Mouse (Mus musculus) liver, embryonic 14.5 days (tissue): ENCODE measurements at regions not wholly inside any gene's neighbourhood (a gene's known extent, or its start where the extent isn't known, plus 50 kb on each side); places are given as distances from the start of the nearest gene placed in this dataset.
A peak's percentile ranks its signal among the peaks of the same experiment; 100 is the strongest.

ENCODE experiments used
- ATAC-seq: fragments of 200-750 bp; cut with Nextera tagmentation; 2 replicates; pipeline ENCODE4 v1.8.0; 2017; ENCODE audit warnings: moderate number of reproducible peaks, mild to moderate bottlenecking, moderate library complexity; ENCODE audit not compliant: insufficient read depth
- DNase-seq, 3 experiments: peaks; one replicate each; pipeline ENCODE4 v3.0.0-alpha.2; 2012 to 2013; ENCODE audit warnings: low read depth in 3 of 3, low spot score in 3 of 3
- H3K27ac ChIP-seq: fragments of 300-500 bp; sonication (generic); 2 replicates; pipeline ENCODE4 v1.5.1; 2014; ENCODE audit warnings: moderate library complexity, mild to moderate bottlenecking, control low read depth, inconsistent platforms
- H3K27me3 ChIP-seq: fragments of 300-500 bp; sonication (generic); 2 replicates; pipeline ENCODE4 v1.6.1; 2014; ENCODE audit warnings: mild to moderate bottlenecking, low read length, moderate library complexity; ENCODE audit not compliant: control insufficient read depth, insufficient read depth
- H3K36me3 ChIP-seq: fragments of 300-500 bp; sonication (generic); replicated peaks from 2 replicates; pipeline ENCODE4 v1.6.1; 2014; ENCODE audit warnings: low read depth; ENCODE audit not compliant: control insufficient read depth, insufficient read depth
- H3K4me1 ChIP-seq, 2 experiments: fragments of 200-500 bp in 1 of 2; fragments of 300-500 bp in 1 of 2; sonication (generic) in 1 of 2; replicated peaks; 2 replicates each; pipeline ENCODE4 v1.6.1; 2012 to 2014; ENCODE audit warnings: antibody characterized with exemption in 1 of 2, inconsistent platforms in 1 of 2, low read length in 1 of 2; ENCODE audit not compliant: control insufficient read depth in 2 of 2, insufficient read depth in 2 of 2
- H3K4me2 ChIP-seq: fragments of 300-500 bp; sonication (generic); 2 replicates; pipeline ENCODE4 v1.6.1; 2014; ENCODE audit warnings: low read depth, mild to moderate bottlenecking, control low read depth, moderate library complexity
- H3K4me3 ChIP-seq, 2 experiments: fragments of 200-500 bp in 1 of 2; fragments of 300-500 bp in 1 of 2; sonication (generic) in 1 of 2; 2 replicates each; pipeline ENCODE4 v1.5.1; 2012 to 2014; ENCODE audit warnings: low read depth in 2 of 2, low read length in 2 of 2, mild to moderate bottlenecking in 2 of 2, control low read depth in 1 of 2, inconsistent platforms in 1 of 2, moderate library complexity in 1 of 2; ENCODE audit not compliant: insufficient read depth in 1 of 2
- H3K9ac ChIP-seq: fragments of 300-500 bp; sonication (generic); replicated peaks from 2 replicates; pipeline ENCODE4 v1.6.1; 2014; ENCODE audit warnings: mild to moderate bottlenecking, control low read depth, moderate library complexity
- H3K9me3 ChIP-seq: fragments of 300-500 bp; sonication (generic); 2 replicates; pipeline ENCODE4 v1.6.1; 2016; ENCODE audit warnings: low read length, mixed read lengths; ENCODE audit not compliant: control insufficient read depth
- CTCF ChIP-seq: IDR thresholded peaks from 2 replicates; pipeline ENCODE4 v1.5.1; 2016; ENCODE audit warnings: antibody characterized with exemption, low read depth, control low read depth
- EP300 ChIP-seq: IDR thresholded peaks from 2 replicates; pipeline ENCODE4 v1.6.1; 2016; ENCODE audit warnings: antibody characterized with exemption, low read depth
- WGBS: fragments of 180-500 bp; shearing (Covaris S2); extraction: QIAGEN DNeasy Blood & Tissue Kit; methylation state at CpG from one replicate; pipeline ENCODE4 v1.1.7; 2014; ENCODE audit not compliant: insufficient replicate concordance; 5-methylcytosine and 5-hydroxymethylcytosine counted together

GRCm38 (mm10) chr9:86232174-86232573 lies 232.6 kb downstream of the Ube2cbp start:
- no peaks in the 10 kb centered on the region for H3K9me3 ChIP-seq
- TF ChIP-seq EP300 (no peak), CTCF (no peak)
- no peak for ATAC-seq

GRCm38 (mm10) chr9:86233775-86234174 lies 231.0 kb downstream of the Ube2cbp start:
- 39% methylated on average over 7 of the region's 7 CpGs for WGBS
- H3K9me3 ChIP-seq = no peaks in the 10 kb centered on the region
- ATAC-seq (peak; percentile 63), DNase-seq (no peak)
- H3K9ac ChIP-seq = no peak overlapping the region
- no peaks in the 10 kb centered on the region for H3K36me3 ChIP-seq
- TF ChIP-seq EP300 (peak; percentile 51; the same call in 1 of the 2 replicates), CTCF (no peak)
- no peak overlapping the region for H3K27ac ChIP-seq
- no peak overlapping the region for H3K4me3 ChIP-seq
- H3K4me1 ChIP-seq = no peaks in the 10 kb centered on the region
- H3K4me2 ChIP-seq = no peak overlapping the region
- no peaks in the 10 kb centered on the region for H3K27me3 ChIP-seq

More at GRCm38 (mm10) chr9:86232174-86232573, 232.6 kb downstream of the Ube2cbp start:
- 39% methylated on average over 1 of the region's 1 CpGs for WGBS
- Histone ChIP-seq H3K27me3 (no peaks in the 10 kb centered on the region), H3K4me2 (no peak overlapping the region), H3K4me1 (no peaks in the 10 kb centered on the region), H3K36me3 (no peaks in the 10 kb centered on the region), H3K4me3 (no peak overlapping the region), H3K9ac (no peak overlapping the region), H3K27ac (no peak overlapping the region)
- DNase-seq = no peak

- Histone ChIP-seq H3K27me3 (no peaks in the 10 kb centered on the region), H3K9ac (no peak overlapping the region), H3K9me3 (no peaks in the 10 kb centered on the region), H3K4me3 (no peak overlapping the region), H3K27ac (no peak overlapping the region), H3K4me2 (no peak overlapping the region), H3K4me1 (0 out of 4 replicates have a peak, but pooled peaks cover 0 to 2% of the 10 kb centered on the region in 2 experiments), H3K36me3 (no peaks in the 10 kb centered on the region)
- ATAC-seq (no peak), DNase-seq (no peak)
- TF ChIP-seq EP300 (no peak), CTCF (no peak)
- 65% methylated on average over 4 of the region's 4 CpGs for WGBS
Observed at GRCm38 (mm10) chr9:86238691-86239090, 226.1 kb downstream of the Ube2cbp start.

GRCm38 (mm10) chr9:86240287-86240686 lies 224.5 kb downstream of the Ube2cbp start:
- DNase-seq = no peak
- no peak overlapping the region for H3K9ac ChIP-seq
- TF ChIP-seq EP300 (no peak), CTCF (no peak)
- 0 out of 4 replicates have a peak, but pooled peaks cover 0 to 2% of the 10 kb centered on the region in 2 experiments for H3K4me1 ChIP-seq
- ATAC-seq = no peak
- H3K27me3 ChIP-seq = no peaks in the 10 kb centered on the region
- H3K36me3 ChIP-seq = no peaks in the 10 kb centered on the region
- H3K9me3 ChIP-seq = no peaks in the 10 kb centered on the region
- WGBS = 2% methylated on average over 2 of the region's 2 CpGs
- H3K27ac ChIP-seq = no peak overlapping the region
- no peak overlapping the region for H3K4me3 ChIP-seq
- no peak overlapping the region for H3K4me2 ChIP-seq

GRCm38 (mm10) chr9:86240896-86241295 lies 223.9 kb downstream of the Ube2cbp start:
- H3K4me2 ChIP-seq = no peak overlapping the region
- no peak for DNase-seq

More at GRCm38 (mm10) chr9:86240896-86241295, 223.9 kb downstream of the Ube2cbp start:
- Histone ChIP-seq H3K27me3 (no peaks in the 10 kb centered on the region), H3K4me1 (0 out of 4 replicates have a peak, but pooled peaks cover 0 to 2% of the 10 kb centered on the region in 2 experiments), H3K36me3 (no peaks in the 10 kb centered on the region), H3K4me3 (no peak overlapping the region), H3K9ac (no peak overlapping the region), H3K9me3 (no peaks in the 10 kb centered on the region), H3K27ac (no peak overlapping the region)
- WGBS = 54% methylated on average over 7 of the region's 7 CpGs
- TF ChIP-seq CTCF (no peak), EP300 (no peak)
- no peak for ATAC-seq
